Mouse (Mus musculus) megakaryocyte progenitor cell, adult 5-6 weeks (primary cell): ENCODE data around the gene Syngr2. TPM values are rescaled to one million over a fixed set of nuclear protein-coding genes. Genes with fewer than 3 reads are reported as not detected.

Experiments
- ATAC-seq: replicated peaks from 2 replicates; pipeline ENCODE4 v1.8.0; 2016; ENCODE audit warnings: mild to moderate bottlenecking, moderate TSS enrichment, inconsistent platforms; ENCODE audit not compliant: poor library complexity
- total RNA-seq, 2 experiments: library from RNA; stranded (forward) in 1 of 2; stranded (reverse) in 1 of 2; fragments of 157-497, 149-512 nt in 1 of 2; fragments of 200-1000 nt in 1 of 2; gene quantifications; 2 replicates each; pipeline versions ENCODE4 v1.2.3 to v1.2.4; 2015 to 2017

The Syngr2 gene
- total RNA-seq (2015) (223 and 243 TPM in 2 replicates), total RNA-seq (2017) (154 and 164 TPM in 2 replicates)

DNA sequence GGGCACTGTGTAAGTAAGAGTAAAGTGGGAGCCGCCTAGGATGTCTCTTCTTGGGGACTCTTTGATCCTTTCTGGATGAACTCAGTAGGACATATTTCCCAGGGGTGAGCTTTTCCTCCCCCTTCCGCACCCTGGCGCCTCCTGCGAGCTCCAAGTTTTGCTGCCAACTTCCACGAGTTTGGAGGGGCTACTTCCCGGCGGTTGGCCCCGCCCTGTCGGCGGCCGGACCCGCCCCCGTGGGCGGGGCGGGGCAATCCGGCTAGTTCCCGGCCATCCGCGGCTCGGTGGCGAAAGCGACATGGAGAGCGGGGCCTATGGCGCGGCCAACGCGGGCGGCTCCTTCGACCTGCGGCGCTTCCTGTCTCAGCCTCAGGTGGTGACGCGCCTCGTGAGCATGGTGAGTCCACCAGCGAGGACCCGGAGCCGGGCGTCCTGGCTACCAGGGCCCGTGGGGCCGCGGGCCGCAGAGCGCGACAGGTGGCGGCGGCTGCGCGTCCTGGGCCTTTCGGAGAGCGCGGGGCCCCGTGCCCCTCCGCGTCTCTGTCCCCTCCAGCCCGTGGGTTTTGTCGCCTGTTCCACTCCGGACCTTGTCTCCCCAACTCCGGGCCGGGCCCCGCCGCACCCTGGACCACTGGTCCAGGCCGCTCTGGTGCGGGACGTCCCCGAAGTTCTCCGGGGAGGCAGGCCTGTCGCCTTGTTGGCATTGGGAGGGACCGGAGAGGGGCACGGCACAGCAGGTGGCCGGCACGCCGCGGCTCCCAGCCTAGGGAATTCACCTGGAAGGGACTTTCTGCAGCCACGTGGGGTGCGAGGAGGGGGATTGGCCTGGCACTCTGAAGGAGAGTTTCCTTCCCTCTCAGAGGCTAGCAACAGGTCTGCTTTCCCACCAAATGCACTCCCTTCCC is at the start of gene Syngr2, which contains the start of gene Gm20708:
Gene Syngr2, plus strand, starts transcription at position 262 of the 905 bp plus-strand sequence.
Gene Gm20708, plus strand, starts transcription at position 262 of the 905 bp plus-strand sequence.
- ATAC-seq: peak; percentile 47

DNA sequence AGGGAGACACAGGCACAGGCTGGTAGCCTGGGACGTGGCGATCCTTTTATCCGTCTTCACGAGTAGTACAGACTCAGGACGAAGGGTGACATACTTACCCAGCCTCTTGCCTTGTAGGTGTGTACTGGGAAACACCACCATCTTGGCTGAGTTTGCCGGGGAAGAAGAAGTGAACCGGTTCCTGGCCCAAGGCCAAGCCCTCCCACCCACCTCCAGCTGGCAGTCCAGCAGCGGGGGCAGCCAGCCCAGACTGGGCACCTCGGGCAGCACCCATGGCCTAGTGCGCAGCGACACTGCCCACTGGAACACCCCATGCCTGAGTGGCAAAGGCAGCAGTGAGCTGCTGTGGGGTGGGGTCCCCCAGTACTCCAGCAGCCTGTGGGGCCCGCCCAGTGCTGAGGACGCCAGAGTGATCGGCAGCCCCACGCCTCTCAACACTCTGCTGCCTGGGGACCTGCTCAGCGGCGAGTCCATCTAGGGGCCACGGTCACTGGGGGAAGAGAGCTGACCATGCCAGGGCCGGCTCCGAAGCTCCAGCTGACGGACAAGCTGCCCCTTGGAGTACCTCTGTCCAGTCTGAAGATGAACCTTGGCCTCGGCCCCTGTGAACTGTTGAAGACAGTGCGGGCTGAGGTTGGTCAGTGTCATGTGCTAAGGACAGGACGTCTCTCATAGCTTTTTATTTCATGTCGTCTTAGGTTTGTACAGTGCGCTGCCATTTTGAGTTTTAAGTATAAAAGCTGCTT is 48.9 kb upstream of the Syngr2 start:
- ATAC-seq: no peak

DNA sequence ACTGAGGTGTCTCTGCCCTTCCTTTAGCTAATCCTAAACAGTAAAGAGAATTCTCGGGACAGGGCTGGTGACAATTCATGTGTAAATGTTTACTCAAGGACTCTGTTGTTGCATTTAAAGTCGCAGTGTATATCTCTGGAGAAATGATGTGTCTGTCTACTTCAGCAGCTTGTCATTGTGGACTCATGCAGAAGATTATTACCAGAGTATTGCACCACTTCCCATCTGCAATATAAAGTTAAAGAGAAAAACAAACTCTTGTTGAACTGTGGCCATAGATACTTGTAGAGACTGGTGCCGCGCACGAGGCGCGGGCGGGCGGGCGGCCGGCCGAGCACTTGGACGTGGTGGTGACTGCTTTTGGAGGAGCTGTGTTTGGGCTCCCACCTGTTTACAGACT is 47.7 kb upstream of the Syngr2 start:
- no peak for ATAC-seq

DNA sequence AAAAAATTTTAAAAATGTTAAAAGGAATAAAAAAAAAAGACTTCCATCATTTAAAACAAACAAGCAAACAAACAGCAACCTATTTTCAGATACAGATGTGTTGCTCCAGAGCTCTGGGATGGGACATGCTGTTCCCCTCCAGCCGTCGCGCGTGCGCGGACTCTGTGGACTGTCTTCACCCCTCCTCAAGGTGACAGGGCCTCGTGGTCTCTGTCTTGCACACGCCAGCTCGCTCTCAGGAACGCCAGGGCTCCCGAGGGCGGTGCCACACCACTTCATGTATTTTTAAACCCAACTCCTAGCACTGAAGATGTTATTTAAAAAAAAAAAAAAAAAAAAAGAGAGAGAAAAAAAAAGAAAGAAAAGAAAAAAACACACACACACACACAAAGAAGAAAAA is 47.2 kb upstream of the Syngr2 start:
- no peak for ATAC-seq

DNA sequence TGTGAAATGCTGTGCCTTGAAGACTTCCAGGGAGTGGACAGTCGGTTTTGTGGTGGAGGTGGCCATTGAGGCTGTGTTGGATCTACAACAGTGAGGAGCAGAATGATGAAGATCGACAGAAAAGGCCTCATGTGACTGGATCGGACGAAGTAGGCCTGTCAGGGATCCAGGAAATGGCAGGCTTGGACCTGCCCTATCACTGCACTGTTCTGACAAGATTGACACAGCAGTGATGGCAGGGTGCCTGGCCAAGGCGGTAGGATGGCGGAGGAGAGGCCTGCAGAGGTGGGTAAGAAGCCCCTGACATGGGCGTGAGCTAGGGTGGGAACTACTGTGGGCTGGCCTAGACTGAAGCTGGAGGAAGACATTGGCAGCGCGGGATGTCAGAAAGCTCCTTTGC is 45.1 kb upstream of the Syngr2 start:
- no peak for ATAC-seq

DNA sequence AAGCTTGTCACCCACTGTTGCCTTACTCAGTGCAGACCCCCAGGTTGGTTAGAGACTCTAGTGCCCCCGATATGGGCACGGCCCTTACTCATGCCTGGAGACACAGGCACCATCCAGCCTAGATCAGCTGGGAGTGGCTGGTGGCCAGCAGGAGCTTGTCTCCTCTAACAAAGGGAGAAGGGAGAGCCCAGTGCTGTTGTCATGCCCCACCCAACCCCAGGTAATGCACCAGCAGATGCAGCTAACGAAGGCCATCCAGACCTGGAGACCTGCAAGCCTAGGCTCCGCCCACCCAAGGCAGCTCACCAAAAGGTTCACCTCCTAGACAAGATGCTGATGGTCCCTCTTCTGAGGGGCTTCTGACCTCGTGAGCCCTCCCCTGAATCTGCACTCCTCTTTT is 44.1 kb upstream of the Syngr2 start:
- ATAC-seq: no peak

DNA sequence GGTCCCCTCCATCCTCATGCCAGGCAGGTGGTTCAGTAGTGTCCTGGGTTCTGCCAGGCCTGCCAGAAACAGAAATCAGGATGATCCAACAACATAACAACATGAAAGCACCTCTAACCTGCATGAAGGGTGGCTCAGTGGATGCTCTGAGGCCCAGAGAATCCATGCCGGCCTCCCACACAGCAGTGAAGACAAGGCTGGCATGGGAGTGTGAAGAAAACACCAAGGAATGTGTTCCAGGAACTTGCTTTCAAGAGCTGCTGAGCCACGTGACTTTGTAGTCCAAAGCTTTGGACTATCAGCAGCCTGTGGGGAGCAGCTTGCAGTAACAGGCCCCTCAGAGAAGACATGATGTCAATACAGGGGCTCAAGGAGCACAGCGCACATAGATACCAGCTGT is 43.2 kb upstream of the Syngr2 start:
- no peak for ATAC-seq

DNA sequence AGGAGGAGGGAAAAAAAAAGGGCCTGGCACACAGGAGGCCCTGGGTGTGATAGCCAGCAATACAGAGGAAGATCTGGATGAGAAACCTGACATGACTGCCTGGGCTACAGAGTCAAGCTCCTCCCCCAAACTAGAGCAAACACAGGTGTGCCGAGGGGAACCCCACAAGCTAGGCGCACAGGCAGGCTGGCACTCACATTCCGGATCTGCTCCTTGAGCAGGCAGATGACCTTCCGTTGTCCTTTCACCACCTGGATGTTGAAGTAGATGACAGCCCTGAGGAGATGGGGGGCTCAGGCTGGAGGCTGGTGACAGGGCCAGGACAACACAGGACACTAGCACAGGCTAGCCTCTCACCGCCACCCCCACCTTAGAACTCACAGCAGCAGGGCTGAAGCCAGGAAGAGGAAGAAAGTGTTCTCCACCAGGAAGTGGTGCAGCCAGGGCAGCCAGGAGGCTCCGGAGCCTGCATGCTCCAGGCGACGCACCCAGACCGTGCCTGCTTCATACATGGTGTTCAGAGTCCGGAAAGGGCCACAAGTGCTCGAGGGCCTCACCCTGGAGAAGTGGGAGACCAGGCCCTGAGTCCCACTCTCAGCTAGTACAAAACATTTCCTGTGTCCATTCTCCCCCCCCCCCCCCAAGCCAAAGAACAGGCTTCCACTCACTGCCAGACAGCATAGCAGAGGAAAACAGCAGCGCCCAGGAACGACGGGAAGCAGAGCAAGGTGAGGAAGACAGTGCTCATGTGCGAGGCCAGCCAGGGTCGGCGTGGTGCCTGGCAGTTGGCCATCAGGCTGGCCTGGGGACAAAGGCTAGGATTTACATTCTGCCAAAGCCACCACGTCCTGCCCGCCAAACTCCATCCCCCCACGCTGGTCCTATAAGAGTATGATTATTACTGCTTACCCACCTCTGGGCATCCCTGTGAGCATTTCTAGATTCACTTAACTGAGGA is 40.5 kb upstream of the Syngr2 start:
- ATAC-seq: no peak

DNA sequence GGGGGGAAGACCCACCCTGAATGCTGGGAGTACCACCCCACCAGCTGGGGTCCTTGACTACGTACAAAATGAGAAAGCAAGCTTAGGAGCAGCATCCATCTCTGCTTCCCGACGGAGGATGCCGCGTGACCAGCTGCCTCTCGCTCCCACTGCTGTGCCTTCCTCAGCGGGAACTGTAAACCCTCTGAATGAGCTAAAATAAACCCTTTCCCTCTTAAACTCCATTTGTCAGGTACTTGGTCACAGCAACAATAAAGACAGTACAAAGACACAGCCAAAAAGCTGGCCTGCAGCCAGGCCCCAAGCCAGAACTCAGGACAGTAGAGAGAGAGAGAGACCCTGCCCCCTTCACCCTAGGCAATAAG is 39.8 kb upstream of the Syngr2 start:
- ATAC-seq: no peak

DNA sequence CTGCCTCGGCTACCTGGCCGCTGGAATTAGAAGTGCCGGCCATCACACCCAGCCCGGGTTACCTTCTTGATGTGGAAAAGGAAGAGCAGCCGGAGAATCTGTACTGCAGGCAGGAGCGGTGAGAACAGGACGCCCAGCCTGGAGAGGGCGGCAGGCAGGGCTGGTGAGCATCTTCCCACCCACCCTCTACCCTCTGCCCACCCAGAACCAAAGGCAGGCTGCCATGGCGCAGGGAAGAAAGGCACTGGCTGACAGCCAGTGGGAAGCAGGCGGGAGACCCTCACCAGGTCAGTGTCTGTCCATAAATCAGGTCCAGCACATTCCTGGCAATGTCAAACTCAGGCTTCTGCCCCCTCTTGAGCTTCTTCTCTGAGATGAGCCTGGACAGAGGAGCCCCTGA is 39.1 kb upstream of the Syngr2 start:
- no peak for ATAC-seq

DNA sequence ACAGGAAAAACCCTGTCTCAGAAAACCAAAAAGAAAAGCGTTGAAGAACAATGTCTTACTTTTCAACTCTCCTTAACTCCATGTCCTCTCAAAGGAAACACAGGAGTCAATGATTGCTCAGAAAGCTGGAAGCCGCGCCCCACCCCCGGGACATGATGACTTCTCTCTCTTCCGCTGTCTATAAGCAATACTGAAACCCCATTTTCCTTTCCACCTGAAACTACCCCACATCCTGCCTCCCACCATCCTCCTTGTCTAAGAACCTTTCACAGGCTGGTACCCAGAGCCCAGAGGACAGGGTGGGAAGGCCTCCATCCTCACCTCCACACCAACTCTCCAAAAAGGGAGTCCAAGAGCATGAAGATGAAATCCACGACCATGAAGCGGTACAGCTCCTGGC is 37.1 kb upstream of the Syngr2 start:
- no peak for ATAC-seq

DNA sequence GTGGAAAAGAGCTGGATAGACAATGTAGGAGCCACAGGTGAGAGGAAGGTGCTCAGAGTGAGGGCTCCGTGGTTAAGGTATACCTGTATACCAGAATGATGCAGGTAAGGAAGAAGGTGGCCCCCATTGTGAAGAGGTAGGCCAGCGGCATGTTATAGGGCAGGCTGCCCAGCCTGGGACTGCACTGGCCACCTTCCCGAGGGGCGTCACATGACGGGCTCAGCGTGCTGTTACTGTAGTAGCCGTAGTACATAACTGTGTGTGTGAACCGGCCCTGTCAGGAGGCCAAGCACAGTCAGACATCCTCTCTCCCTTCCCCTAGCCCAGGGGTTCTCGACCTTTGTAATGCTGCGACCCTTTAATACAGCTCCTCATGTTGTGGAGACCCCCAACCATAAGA is 34.5 kb upstream of the Syngr2 start:
- ATAC-seq: no peak

DNA sequence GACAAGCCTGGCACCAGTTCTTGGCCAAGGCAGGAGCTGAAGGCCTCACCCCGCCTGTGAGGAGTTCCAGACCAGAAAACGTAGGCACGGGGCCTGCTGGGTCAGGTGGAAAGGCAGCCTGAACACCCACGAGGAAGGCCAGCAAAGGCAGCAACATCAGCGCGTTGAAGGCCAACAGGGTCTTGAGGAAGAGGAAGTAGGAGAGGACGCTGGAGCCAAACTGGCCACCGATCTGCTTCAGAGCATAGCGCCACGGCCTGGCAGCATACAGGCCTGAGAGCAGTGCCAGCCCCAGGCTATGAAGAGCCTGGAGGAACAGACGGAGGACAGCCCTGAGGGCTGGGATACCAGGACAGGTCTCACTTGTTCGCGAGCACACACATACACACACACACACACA is 33.9 kb upstream of the Syngr2 start:
- no peak for ATAC-seq

DNA sequence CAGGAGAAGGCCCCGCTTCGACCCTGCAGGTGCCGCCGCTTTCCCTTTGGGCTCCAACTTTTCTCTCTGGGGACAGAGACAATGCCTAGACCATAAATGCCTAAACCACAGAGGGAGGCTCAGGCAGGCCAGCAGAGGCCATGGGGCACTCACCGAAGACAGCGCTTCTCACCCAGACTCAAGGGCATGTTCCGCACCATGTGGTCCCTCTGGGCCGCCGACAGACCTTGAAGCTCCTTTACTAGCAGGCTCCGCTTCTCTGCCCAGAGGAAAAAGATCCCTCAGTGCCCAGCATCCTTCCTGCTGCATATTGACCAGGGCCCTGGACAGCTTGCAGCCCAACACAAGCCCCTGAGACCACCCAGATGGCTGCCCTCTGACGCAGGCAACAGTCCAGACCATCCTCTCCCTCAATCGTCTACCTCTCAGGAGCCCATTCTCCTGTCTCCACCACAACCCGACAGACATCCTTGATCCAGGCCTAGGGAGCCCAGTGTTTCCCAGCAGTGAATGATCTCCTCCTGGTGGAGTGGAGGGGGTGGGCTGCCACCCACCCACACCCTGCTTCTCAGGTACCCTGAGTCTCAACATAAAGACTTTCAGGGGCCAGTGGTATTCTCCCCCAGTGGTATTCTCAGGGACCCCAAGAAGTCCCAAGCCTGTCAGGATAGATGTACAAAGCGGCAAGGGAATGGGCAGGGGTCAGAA is 33.2 kb upstream of the Syngr2 start:
- no peak for ATAC-seq

DNA sequence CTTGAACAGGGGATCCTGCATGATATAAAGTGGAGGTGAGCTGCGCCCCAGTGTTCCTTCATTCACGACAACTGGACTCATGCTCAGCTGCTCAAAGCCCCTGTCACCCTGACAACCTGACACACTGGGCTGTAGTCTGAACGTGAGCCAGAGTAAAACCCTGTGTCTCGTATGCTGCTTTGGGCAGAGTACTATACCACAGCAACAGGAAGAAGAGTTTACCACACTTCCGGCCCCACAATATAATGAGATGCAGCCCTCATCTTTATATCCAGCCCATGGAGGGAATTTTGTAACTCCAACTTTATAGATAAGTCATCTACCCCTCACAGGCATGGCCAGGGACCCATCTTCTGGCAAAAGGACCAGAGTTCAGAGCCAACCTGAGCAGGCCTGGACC is 32.4 kb upstream of the Syngr2 start:
- no peak for ATAC-seq

DNA sequence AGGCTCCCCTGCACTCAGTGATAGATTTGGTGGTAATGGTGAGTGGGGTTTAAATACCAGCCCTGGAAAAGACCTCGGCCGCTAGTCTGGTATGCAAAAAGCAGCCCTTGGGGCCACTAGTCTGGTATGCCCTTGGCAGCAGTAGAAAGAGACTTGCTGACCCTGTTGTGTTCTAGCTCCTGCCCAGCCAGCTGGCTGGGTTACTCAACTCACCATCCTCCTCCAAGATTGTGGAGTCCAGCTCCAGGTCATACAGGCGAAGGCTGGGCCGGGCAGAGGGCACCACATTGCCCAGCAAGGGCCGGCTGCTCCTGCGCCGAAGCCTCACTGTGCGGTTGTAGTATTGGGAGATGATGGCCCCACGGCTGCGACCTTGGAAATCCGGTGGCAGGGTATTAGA is 31.4 kb upstream of the Syngr2 start:
- no peak for ATAC-seq

DNA sequence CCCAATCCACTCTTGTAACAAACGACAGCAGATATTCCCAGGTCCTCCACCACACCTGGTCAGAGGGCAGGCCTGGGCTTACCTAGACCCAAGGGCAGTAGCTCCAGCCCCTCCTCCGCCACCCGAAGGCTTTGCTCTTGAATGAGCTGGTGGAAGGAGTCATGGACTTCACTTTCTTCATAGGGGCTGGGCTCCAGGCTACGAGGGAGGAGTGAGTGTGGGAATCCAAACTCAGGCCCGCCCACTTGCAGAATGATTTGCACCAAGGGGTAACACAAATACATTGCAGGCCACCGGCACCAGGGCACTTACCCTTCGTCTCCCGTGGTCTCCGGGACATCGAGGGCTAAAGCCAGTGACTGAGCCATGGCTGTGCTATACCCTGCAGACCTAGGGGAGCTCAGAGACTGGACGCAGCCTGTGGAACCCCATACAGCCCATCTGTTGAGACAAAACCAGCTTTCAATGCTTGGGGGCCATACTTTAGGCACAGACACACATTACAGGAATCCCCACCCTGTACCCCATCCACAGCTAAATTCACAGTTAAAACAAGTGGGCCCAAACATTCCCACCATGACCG is 30.5 kb upstream of the Syngr2 start:
- no peak for ATAC-seq

DNA sequence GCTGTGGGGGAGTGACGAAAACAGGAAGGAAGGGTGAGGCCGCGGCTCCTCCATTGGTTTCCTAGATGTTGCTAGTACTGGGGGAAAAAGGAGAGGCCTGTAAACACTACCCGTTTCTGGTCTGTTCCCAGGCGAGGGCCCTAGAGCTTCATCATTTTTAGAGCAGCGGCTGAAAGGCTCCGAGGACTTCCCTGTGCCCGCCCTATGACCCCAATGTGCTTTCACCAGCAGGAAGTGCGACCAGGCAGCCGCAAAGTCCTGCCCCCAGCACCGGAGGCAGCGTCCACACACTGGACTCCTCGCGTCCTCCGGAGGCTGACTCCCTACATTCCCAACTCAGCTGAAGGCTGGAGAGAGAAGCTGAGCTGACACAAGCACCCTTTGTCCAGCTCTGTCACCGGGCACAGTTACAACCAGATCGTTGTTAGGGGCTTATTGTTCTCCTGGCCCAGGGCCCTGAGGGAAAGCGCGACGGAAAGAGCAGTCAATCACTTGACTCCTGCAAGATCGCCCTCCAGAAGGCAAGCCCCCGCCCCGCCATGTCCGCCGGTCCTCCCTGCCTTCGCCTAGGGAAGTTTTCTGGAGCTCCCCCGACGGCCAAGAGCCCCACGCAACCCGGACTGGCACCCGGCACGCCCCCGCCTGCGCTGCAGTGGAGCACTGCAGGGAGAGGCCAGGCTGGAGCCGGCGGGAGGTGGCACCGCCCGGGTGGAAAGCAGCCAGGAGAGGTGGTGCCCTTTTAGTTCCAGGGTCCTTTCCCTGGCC is 29.9 kb upstream of the Syngr2 start:
- peak; percentile 14 for ATAC-seq

DNA sequence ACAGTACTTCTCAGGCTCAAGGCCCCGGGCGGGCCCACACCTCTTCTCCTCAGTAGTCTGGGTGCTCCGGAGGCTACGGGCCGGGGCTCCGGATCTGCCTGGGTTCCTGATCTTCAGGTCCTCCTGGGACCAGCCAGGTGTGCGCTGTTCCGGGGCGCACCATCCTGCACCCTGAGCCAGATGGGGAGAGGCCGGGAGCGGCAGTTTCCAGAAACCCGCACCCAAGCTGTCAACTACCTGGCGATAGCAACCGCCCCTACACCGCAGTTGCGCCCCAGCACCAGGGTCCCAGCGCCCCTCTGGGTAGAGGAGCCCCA is 29.3 kb upstream of the Syngr2 start:
- ATAC-seq: 0 out of 2 replicates have a peak, but pooled peaks have one; percentile 0
